Mouse (Mus musculus) thymus, adult 2 months (tissue): ENCODE data around the gene Rpl9-ps6.

Experiments used
- CTCF ChIP-seq: fragments of 200-500 bp; IDR thresholded peaks from 2 replicates; pipeline ENCODE4 v1.5.1; 2012; ENCODE audit warnings: mild to moderate bottlenecking, control low read depth, low read length, moderate library complexity, borderline replicate concordance; ENCODE audit not compliant: control insufficient read depth, poor library complexity, insufficient read depth; ENCODE audit errors: extremely low read depth
- POLR2A ChIP-seq: fragments of 200-500 bp; IDR thresholded peaks from 2 replicates; pipeline ENCODE4 v1.6.1; 2012; ENCODE audit warnings: mild to moderate bottlenecking, low read length, control low read depth, moderate library complexity; ENCODE audit not compliant: control insufficient read depth, poor library complexity, insufficient read depth; ENCODE audit errors: extremely low read depth

DNA sequence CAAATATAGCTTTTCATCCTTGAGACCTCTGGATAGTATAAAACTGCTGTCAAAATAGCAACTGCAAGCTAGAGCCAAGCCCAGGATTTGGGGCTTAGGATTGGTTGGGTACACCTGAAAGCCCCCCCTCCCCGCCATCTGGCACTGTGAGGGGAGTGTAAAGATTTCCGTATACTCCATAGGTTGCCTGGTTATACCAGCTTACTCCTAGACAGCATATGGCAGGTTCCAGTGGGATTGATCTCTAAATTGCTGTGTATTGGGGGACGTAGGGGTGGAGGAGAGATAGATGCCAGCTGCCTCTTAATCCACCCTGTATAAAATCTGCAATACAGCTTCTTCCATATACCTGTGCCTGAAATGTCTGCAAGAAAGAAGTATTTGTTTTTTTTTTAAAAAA, 41.7 kb downstream of the Rpl9-ps6 start:
- TF ChIP-seq CTCF: no peak
- TF ChIP-seq POLR2A: no peak
